Mouse (Mus musculus) spleen, postnatal 0 days (tissue): ENCODE measurements around the gene Rab12. TPM values are rescaled to one million over a fixed set of nuclear protein-coding genes. Genes with fewer than 3 reads are reported as not detected.

ENCODE experiments used
- polyA plus RNA-seq: library from polyadenylated mRNA; unstranded; fragments of >200 nt; fragmentation: Nextera tagmentation; extraction: Ambion mirVana; gene quantifications from 2 replicates; pipeline ENCODE4 v1.2.1, GENCODE M21; 2015

Gene Rab12
- 17.0 and 19.0 TPM in 2 replicates for polyA plus RNA-seq

DNA sequence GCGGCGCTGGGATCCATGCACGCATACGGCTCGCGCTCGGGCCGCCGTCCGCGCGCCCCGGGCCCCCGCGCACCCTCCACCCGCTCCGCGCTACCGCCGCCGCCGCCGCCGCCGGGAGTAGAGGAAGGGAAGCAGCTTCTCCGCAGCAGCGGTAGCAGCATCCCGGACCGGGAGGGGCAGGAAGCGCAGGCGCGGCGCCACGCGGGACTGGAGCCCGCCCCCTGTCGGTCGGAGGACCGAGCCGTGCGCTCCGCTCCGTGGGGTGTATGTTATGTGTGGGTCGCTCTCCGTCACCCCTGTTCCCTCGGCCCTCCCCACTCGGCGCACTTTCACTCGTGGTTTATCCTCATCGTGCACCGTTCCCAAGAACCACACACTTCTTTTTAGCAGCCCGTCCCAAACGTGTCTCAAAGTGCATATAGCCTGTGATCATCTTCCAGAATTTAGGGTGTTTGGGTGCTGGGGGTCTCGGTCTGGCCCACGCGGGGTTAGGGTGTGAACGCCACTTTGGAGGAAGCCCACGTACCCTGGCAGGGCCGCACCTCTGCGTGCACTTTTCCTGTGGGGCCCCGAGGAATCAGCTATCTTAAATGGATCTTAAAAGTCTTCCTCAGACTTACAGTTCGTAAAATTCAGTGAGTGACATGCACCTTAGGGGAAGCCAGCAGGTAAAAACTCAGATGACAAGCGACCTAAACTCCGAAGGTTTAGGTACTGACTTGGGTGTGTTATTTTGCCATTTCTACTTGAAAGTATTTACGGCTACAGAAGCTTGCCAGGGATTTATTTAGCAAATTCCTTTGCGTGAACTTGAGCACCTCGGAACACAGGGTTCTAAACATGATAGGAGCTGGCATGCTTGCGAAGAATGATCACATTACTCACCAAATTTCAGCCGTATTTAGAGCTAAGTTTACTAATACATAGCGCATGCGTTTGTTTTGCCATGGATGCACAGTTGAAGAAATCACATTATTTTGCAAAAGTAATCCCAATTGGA lies at the start of gene Rab12:
Gene Rab12, minus strand, starts transcription at position 176 of the 1,000 bp plus-strand sequence.

DNA sequence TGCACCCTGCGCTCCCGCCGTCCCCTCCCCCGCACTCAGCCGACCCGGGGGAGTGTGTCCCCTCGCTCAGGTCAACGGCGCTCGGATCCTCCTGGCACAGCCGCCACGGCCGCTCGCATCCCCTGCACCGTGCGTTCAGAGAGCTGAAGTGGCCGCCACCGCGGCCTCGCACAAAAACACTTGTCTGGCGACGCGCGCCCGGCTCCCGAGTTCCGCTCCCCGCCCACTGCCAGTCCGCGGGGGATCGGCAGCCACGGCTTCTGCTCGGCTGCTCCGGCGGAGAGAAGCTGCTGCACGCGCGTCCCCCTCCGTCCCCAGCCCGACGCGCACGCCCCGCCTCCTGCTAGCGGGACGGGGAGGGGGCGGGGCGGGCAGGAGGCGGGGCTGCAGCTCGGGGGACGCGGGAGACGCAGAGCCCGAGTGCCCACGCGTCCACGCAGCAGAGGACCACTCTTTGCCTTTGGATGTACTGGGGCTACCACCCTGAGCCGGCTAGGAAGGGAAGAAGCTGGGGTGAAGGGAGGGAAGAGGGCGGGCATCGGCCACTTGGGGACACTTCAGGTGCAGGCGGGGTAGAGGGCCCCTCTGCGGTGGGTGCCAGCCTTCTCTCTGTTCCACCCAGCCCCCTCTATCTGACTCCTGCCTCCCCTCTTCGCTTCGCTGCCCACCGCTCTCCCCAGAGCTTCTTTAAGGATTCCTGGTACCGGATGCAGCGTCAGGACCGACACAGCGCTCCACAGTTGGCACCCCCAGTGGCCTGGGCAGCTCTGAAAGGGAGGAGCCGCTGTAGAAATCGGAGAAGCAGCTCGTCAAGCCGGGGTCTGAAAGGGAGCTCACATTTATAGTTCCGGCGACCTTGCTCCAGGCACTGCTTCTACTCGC lies 69.8 kb downstream of the Rab12 start, which contains the start of gene Mtcl1:
Gene Mtcl1, minus strand, starts transcription at position 291 of the 882 bp plus-strand sequence.

Other genes with a start within 250 kb of the Rab12 start
- gene Mtcl1, start 70.0 kb downstream of the Rab12 start, polyA plus RNA-seq: 0.11 and 0.18 TPM in 2 replicates
- gene Themis3, start 74.9 kb upstream of the Rab12 start, polyA plus RNA-seq: not detected in 2 replicates